In the genomic region with DNA sequence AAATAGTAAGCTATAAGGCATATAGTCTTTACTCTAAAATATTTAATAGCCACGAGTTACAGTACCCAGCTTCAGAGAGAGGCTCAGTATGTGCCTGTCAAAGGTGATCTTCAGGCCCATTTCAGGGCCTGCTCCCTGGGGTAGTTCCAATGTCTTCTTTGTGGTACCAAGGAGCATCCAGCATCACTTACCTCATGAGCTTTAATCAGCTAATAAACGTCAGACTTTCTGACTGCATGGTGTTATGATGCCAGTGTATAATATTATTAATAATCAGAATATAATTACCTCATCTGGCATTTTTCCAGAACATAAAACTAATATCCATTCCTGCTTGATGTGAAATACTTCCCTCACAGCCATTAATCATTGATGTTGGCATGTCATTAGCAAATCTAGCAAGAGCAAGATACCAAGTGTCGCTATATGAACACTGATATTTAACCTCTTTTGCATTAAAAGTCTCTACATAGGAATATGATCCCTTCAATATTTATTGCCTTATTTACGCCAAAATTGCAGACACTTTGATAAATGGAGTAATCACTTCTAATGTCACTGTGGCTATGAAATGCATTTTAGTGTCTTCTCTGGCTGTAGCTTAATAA, we compare ENCODE assay signal across 16 mouse cellular contexts.
"Had no signal": no experiment of that assay in that cellular context is flagged by ENCODE, and none has a peak within 500 bp of the region (broad histone marks: within the 10 kb centered on the region; RNA-seq: fewer than 3 reads in every experiment).

No protein-coding gene starts in this region.

- H3K27me3 ChIP-seq: liver, embryonic 15.5 days; megakaryocyte, embryonic 14.5 days had no signal

- H3K9ac ChIP-seq: liver, embryonic 15.5 days had no signal

- H3K4me2 ChIP-seq: liver, embryonic 11.5 days; liver, embryonic 15.5 days had no signal

- DNase-seq: kidney, adult 8-10 months; kidney, postnatal 25 days; lung, adult 2 months; lung, postnatal 14 days; right cerebral cortex, adult 18-20 months; right cerebral cortex, postnatal 25 days; thymus, postnatal 14 days had no signal

- H3K36me3 ChIP-seq: limb, embryonic 10.5 days; liver, embryonic 15.5 days had no signal

- ATAC-seq: intestine, postnatal 0 days; midbrain, embryonic 16.5 days had no signal

- H3K27ac ChIP-seq: left cerebral cortex, adult 2 months; limb, embryonic 10.5 days; liver, embryonic 15.5 days; macrophage; stomach, postnatal 0 days had no signal

- H3K4me3 ChIP-seq: left cerebral cortex, adult 2 months; limb, embryonic 10.5 days; liver, embryonic 15.5 days; megakaryocyte, embryonic 14.5 days had no signal

- H3K4me1 ChIP-seq: limb, embryonic 10.5 days; liver, embryonic 15.5 days had no signal

- H3K9me3 ChIP-seq: limb, embryonic 10.5 days; liver, embryonic 15.5 days; megakaryocyte, embryonic 14.5 days had no signal
